Mouse (Mus musculus) ovary, postnatal 10 days (tissue): ENCODE measurements around the gene AA467197.

Experiments used
- DNase-seq: peaks from one replicate; pipeline ENCODE4 v3.0.0; 2022; ENCODE audit warnings: low spot score

AA467197 gene

DNA sequence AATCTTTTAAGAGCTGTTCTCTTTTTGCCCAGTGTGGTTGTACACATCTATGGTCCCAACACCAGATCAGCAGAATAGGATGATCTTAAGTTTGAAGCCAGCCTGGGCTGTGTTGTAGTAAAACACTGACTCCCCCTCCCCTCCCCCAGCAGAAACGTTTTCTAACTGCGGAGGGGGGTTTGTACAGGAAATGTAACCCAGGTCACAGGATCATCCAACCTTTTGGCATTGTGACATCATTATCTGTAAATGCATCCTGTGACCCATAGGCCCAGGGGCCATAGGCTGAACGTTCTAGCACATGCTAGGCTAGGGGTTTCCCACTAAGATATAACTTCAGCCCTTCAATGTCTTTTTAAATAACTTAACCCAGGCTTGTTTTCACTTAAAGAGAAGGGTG, at the start of gene AA467197:
AA467197 (plus strand) TSS at position 301 of the 400 bp plus-strand sequence.
- no peak for DNase-seq

DNA sequence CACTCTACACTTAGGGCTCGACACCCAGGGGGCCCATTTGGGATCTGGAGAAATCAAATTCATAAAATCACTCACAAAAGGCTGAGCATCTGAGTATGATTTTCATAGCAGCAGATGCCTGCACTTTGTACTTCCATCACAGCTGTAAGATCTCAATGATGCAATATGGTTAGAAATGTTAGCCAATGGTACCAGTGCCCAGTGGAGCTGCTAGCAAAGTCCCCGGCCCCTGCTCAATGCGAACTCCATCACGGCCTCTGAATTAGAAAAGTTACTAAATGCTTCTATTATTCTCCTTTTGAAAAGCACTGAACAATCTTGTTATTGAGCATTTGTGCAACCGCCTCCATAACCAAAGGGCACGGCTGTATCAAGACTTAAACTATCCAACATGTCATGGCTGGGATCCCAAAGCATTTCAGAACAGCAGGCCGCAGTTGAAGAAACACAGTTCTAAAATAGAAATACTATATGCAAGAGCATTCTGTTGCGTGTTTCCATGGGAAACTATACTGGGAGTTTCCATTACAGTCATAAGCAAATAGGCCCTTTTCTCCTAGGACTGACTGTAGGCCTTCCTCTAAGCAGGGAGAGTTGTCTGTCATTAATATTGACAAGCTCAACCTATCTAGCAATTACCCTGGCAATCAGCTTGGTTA, 48.8 kb upstream of the AA467197 start:
- DNase-seq: no peak

DNA sequence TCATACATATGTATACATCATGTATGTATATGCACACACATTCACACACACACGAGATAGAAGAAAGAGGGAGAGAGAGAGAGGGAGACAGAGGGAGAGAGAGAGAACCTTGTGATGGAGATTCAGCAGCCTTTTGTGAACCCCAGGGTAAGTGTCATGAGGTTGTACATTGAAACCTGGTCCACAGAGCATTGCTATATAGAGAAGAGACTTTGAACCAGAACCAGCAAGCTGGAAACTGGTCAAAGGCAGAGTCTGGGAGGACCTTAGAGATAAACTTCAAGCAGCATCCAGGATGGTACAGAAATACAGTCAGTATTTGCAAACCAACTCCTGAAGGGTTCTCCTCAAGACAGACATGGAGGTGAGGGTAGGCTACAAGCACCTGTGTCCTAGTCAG, 46.4 kb upstream of the AA467197 start:
- DNase-seq: no peak

DNA sequence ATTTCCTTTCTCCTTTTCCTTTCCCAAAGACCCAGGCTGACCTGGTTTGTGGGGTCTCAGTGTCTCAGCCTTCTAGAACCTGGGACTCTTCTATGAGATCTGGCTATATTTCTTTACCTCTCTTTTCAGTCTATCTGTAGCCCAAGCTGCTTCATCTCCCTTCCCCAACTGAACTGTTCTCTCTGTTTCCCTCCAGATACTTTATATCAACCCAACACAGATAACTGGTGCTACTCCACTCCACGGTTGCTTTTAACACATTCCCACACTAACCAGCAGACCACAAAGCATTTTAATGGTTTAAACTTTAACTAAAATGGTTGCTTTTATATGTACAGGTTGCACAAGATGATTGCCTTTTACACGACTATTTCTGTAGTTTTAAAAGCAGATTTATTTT, 45.6 kb upstream of the AA467197 start:
- DNase-seq: no peak

DNA sequence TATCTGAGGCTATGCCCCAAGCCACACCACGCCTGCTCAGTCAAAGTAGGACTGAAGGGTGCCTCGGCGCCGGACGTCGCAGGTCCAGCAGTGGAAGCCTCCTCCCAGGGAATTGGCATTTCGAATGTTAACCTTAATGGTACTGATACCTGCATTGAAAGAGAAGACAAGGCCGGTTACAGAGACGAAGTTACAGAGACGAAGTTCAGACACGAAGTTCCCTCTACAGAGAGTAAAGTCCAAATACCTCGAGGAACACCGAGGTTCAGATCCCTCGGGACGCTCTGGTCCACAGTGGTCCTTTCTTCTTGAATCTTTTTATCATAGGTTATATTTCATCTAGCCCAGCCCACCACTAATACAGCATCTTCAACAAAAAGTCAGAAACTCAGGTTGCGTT, 41.3 kb upstream of the AA467197 start:
- DNase-seq: no peak

DNA sequence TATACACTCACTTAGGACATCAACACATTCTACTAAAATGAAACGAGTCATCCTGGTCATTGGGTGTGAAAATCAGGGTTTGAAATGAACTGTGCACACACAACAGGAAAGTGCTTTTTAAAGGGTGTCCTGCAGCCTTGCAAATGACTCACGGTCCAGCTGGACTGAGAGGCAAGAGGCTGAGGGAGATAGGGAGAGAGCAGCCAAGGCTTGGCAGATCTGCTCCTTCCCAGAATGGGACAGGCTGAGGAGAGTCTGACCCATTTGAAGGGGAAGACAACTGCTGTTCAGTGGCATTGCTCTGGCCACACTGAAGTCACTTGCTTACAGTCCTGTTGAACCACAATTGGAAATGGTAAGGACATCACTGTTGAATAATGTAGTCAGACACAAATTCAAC, 37.0 kb upstream of the AA467197 start:
- no peak for DNase-seq

DNA sequence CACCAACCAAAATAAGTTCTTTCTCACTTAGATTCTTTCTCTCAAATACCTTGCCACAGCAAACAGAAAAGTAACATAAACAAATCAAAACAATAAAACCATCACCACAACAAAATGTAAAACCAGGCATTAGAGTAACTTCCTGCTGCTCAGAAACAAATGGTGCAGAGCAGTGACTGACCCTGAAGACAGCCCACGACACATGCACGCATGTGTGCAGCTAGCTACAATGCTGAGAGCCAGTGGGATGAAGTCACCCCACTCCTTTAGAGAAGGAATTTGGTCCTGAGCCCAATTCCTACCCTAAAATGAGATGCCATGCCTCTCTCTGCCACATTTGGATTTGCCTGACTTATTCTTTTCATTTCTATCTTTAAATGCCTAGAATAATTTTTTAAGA, 35.4 kb upstream of the AA467197 start:
- DNase-seq: no peak

DNA sequence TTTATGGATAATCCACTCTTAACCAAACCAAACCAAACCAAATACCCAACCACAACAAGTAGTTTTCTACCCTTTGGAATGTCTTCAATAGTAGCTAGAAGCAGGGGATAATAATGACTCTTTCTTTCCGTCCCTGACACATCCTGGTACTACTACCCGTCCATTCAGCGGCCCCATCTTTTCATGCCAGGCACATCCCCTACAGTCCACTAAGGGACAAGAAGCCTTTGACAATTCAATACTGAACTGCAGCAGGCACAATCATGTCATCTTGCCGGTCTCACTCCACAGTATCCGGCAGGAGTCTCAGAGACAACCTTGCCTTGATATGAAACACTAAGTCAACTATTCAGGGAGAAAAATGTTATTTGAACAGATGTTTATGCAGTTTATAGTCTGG, 31.0 kb upstream of the AA467197 start:
- no peak for DNase-seq

DNA sequence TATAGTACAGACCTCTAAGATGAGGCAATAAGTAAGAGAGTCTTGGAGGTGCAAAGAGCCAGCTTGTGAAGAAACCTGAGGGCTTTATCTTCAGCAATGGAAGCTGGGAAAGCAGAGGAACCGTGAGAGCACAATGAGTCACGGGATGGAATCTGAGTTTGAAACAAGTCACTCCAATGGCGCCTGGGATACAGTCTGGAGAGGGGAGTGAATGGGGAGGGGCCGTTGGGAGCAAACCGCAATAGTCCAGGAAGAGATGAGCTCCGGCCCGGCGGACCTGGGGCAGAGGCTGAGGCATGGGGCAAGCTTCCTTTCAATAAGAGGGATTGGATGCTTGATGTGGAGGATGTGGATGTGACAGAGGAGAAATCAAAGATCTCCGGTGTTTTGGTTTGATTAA, 28.0 kb upstream of the AA467197 start:
- no peak for DNase-seq

DNA sequence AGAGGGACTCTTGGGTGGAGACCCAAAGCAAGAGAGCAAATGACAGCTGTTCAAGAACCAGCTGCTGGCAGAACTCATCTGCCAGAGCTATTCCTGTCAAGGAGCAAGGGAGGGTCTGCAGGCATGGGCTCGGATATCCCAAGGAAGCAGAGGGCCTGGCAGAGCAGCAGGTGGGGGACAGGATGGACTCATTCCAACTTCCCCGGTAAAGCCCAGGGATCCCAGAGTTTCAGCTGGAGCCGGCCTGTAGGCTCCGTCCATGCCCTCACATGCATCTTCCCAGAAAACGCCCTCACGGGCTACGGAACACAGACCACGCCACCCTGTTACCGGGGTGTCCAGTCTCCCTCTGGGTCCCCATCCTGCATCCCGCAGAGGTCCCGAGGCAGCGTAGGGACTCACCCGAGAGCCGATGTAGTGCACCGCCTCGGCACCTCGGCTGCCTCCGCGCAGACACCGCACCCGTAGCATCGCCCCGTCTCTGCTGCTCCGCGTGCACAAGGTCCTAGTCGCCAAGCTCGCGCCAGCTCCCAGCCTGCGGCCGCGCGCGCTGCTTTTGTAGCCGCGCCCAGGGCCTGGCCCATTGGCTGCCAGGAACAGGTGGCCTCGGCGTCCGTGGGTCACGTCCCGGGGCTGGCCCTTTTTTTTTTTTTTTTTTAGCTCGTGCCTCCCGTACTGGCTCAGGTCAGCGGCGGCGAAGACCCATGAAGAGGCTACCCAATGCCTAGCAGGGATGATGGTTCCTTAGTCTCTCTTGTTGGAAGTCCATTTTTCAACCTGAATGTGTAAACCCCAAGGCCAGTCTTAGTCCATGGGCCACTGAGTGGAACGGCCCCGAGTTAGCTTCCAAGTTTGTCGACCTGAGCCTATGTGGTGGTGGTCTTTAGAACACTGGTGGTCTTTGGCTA, 25.8 kb upstream of the AA467197 start, which contains the start of gene Gatm:
Gatm (minus strand) TSS at position 558 of the 908 bp plus-strand sequence.
- peak; percentile 39 for DNase-seq

DNA sequence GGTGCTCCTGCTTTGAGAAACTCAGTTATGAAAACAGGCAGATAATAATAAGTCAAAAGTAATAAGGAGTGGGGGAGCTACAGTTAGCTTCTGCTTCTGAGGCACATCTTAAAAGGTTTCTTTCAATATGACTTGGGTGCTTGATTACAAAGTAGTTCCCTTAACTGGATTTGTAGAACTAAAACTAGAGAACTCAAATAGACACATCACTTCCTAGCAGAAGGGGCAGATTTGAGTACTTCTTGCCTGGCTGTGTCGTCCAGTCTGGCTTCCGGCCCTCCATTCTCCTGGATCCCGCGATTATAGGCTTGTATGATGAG, 25.2 kb upstream of the AA467197 start:
- DNase-seq: no peak

DNA sequence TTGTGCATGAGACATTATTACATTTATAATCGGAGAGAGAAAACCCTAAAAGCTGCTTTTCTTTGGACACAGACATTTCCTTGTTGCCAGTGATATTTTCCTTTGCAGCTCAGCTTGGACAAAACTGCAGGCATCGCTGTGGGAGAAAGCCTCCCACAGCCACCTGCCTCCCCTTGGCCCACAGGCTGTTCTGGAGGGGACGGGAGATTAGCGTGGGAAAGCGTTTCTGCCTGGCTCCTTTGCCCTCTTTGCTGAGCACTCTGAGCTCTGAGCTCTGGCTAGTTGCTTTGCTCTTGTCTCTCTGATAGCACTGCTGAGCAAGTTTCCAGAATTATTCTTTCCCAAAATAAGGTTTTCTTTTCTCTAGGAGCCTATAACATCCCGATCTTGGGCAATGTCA, 20.5 kb upstream of the AA467197 start:
- no peak for DNase-seq

DNA sequence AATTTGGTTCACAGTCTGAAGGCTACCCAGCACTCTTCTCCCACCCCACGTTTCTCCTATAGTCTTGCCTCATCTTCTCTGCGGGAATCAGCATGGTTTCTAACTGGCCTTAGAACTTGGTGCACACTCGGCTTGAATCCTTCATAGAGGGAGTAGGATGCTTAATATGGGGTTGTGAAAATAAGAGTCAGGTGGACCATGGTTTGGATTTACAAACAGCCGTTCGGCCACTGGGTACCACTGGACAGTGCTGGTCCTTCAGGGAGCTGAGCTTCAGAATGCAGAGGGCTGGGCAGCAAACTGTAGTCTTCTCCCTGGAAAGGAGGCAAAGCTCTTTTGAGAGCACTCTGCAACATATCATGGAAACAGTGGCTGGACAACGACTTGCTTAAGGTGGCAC, 19.0 kb upstream of the AA467197 start:
- DNase-seq: no peak

DNA sequence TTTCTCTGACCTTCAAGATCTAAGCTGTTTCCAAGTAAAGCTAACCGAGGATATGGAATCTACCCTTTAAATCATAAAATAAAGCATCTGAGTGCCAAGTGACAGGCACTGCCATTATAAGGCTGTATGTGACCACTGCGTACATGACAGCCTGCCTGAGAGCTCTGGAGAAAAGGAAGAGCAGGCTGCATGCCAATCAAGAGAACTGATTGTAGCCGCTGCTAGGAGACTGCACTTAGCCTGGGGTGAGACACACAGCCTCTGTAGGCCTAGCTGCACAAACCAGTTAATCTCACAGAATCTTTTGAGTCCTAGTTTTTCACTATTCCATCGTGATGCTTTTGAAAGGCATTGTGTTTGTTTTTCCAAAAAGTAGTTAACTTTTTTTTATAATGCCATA, 18.1 kb upstream of the AA467197 start:
- no peak for DNase-seq

DNA sequence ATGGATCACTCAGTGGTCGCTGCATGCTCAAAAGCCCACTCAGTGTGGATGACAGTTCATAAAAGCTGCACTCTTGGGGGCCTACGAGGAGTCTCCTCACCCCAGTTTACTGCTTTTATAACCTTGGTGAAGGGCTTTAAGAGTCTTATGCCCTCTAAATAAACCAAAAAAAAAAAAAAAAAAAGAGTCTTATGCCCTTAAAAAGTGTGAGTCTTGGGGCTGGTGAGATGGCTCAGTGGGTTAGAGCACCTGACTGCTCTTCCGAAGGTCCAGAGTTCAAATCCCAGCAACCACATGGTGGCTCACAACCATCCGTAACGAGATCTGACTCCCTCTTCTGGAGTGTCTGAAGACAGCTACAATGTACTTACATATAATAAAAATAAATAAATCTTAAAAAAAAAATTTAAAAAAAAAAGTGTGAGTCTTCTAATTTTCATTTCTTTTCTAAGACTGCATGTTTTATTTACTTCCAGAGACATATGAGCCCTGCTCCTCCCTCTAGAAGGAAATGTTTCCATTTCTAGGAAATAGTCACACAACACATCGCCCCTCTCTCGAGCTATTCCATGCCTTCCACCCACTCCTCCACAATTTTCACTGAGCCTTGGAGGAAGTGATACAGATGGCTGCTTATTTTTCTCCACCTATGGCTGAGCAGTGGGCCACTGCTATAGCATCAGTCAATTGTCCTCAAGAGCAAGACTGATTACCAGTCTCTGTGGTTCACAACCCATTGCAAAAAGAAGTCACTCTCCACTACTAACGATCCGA, 15.3 kb upstream of the AA467197 start:
- DNase-seq: no peak

DNA sequence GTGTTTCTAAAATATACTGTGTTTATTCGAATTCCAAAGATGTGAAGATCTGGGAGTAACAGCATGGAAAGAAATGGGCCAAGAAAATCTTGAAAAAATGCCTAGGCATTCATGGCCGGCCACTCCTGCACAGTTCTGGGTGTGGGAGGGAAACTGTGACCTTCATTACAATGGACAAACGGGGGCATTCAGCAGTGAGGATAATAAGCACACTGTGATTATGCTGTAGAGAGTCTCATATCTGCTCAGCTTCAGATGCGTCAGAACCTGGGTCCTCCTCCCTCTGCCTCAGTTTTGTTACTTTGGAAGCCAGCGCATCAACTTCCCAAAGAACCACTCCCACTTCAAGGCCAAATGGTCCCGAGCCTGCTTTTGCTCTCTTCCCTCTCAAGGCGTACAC, 10.9 kb upstream of the AA467197 start:
- no peak for DNase-seq

DNA sequence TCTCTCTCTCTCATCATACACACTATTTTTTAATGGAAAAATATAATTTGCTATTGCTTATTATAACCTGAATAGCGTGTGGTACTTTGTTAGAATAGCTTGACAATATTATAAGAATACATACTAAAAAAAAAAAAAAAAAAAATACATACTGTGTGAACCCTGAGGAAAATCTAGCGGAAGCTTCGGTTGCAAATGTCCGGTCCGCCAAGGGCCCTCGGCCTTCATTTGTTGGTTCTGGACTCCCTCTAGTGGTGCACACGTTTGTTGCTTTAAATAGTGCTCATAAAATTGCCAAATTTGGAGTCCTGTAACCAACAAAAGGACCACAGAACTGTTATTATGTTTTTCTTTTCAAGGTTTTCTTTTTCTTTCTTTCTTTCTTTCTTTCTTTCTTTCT, 7.8 kb upstream of the AA467197 start:
- DNase-seq: no peak

DNA sequence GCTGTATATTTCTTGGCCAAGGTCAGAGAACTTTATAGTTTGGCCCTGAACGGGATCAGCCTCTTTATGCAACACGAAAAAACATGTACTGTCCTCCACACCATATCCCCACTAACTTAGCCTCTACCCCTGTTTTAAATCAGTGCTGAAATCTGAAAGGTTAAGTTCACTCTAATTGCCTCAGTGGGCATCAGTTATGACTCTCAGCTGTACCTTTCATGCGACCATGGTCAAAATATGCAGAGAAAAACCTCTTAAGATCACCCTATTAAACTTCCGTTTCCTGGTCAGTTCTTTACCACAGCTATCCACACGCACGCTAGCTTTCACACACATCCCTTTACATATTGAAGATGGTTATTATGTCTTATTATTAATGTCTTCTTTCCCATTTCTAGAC, 6.9 kb upstream of the AA467197 start:
- no peak for DNase-seq

DNA sequence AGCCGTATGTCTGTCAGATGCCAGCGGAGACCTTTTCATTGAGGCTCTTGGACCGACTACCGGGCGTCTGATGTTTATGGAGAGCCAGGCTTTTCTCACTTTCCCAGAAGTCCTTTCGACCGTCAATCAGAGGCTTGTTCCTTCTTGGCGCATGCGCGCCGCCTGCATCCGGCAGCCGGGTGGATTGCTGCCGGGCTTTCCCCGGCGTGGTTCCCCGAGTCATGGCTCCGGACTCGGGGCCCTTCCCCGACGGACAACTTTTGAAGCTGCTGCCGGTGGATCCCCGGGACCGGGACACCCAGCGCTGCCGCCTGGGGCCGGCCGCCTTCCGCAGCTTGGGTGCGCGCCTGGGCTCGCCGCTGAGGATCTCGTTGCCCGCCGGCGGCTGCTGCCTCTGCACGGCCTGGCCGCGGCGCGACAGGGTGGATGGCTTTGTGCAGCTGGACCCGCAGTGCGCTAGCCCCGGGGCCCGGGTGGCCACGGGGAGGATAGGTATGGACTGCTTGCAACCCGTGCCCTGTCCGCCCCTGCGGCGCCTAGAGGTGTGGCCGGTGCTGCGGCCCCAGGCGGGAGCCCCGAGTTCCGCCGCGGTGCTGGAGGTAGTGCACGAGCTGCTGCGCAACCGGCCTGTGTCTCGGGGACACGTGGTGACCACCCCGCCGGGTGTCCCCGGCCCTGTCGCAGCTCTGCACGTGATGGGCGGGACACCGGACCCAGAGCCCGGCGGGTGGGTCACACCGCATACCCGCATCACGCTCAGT, 6.1 kb upstream of the AA467197 start:
- peak; percentile 59 for DNase-seq

DNA sequence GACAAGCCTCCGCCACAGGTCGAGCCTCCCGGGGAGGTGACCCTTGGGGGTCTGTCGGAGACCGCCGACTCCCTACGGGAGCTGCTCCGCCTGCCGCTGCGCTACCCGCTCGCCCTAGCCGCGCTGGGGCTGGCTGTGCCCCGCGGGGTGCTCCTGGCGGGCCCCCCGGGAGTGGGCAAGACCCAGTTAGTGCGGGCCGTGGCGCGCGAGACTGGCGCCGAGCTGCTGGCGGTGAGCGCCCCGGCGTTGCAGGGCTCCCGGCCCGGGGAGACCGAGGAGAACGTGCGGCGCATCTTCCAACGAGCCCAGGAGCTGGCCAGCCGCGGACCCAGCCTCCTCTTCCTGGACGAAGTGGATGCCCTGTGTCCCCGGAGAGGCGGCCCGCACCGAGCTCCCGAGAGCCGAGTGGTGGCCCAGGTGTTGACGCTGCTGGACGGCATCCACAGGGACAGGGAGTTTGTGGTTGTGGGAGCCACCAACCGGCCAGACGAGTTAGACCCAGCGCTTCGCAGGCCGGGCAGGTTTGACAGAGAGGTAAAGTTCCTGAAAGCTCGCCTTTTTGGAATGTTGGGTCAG, 5.5 kb upstream of the AA467197 start:
- no peak for DNase-seq

DNA sequence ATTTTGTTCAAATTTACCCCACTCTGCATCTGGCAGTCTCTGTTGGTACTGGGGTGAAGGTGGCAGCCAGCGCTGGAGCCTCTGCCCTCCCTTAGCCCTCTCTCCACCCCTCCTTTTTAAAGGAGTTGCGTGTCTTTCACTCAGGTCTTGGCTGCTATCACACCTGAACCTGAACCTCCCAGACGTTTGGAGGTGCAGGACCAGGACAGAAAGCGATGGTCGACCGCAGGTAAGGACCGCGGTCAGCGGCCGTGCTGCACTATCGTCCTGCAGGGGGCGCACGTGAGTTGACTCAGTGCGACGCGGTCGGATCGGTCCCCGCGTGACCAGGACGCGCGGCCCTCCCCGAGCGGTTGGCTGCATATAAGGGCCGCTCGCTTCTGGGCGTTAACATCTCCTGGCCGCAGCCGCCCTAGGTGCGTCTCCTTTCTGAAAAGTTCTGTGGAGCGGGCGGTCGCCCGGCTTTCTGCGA, 776 bp downstream of the AA467197 start:
- peak; percentile 47 for DNase-seq

DNA sequence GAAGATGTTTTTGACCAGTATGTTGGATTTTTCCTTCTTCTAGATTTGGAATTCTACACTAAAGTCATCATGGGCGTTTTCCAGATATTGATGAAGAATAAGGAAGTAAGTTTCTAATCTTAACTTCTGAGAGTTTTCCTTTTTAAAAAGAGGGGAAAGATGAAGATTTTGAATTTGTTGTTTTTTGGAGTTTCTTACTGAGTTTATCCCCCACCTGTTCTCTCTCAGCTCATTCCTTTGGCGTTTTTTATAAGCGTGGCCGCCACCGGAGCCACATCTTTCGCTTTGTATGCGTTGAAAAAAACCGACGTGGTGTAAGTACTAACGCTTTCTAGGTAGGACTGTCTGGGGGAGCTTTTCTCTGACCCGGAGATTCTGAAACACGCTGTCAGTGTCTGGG, 1.2 kb downstream of the AA467197 start:
- DNase-seq: no peak
